Mouse (Mus musculus) T-helper 17 cell (primary cell): ENCODE data around the gene Arhgef12.
"Not testable (repeated sequence)": the region's sequence is repeated elsewhere in the genome, so short reads cannot be mapped to it uniquely, and the experiment has no call there.

Experiments used
- in situ Hi-C, 2 experiments: fragments of 300-600 bp; cut with MboI, MseI; formaldehyde crosslinking; loops; 1 replicate in 1 of 2; 2 replicates in 1 of 2; pipeline ENCODE4 v1.15.1; 2025; ENCODE audit warnings: high pct_unique_total_duplicates in 2 of 2

Gene Arhgef12

GRCm38 (mm10) chr9:43003017-43003416 is 104.0 kb downstream of the Arhgef12 start:
- in situ Hi-C loops, result loop anchor here in 1 of 2 experiments (10.0 kb wide), 1 partner anchor 212 kb away; the partner anchor contains the start of gene Pou2f3

- in situ Hi-C loops, result loop anchor here in 1 of 2 experiments (10.0 kb wide), 1 partner anchor 214 kb away; the partner anchor contains the start of gene Pou2f3
Observed at GRCm38 (mm10) chr9:43000595-43001250, 106.3 kb downstream of the Arhgef12 start.

- in situ Hi-C loops, result loop anchor here in 1 of 2 experiments (10.0 kb wide), 1 partner anchor 215 kb away; the partner anchor contains the start of gene Pou2f3
Observed at GRCm38 (mm10) chr9:43000070-43000469, 107.0 kb downstream of the Arhgef12 start.

GRCm38 (mm10) chr9:42997526-42997925 is 109.5 kb downstream of the Arhgef12 start:
- in situ Hi-C loops, result loop anchor here in 1 of 2 experiments (5.0 kb wide), 1 partner anchor 285 kb away; no protein-coding TSS in a partner anchor

GRCm38 (mm10) chr9:42995298-42995697 is 111.7 kb downstream of the Arhgef12 start:
- in situ Hi-C loops, result loop anchor here in 1 of 2 experiments (5.0 kb wide), 1 partner anchor 287 kb away; no protein-coding TSS in a partner anchor

GRCm38 (mm10) chr9:42994708-42995107 is 112.3 kb downstream of the Arhgef12 start:
- in situ Hi-C loops, result loop anchor here in 1 of 2 experiments (5.0 kb wide), 1 partner anchor 288 kb away; no protein-coding TSS in a partner anchor

GRCm38 (mm10) chr9:42993659-42994058 is 113.4 kb downstream of the Arhgef12 start:
- in situ Hi-C loops, result no loop called here

GRCm38 (mm10) chr9:42987988-42988387 is 119.1 kb downstream of the Arhgef12 start:
- in situ Hi-C loops, result no loop called here

- in situ Hi-C loops, result no loop called here
Observed at GRCm38 (mm10) chr9:42968894-42969521, 138.0 kb downstream of the Arhgef12 start.

GRCm38 (mm10) chr9:42967731-42968130 is 139.3 kb downstream of the Arhgef12 start:
- in situ Hi-C loops, result no loop called here

- in situ Hi-C loops, result not testable (repeated sequence)
Observed at GRCm38 (mm10) chr9:42964809-42965208, 142.2 kb downstream of the Arhgef12 start.

GRCm38 (mm10) chr9:42964366-42964765 is 142.7 kb downstream of the Arhgef12 start:
- in situ Hi-C loops, result no loop called here

GRCm38 (mm10) chr9:42962506-42962905 is 144.5 kb downstream of the Arhgef12 start:
- in situ Hi-C loops, result no loop called here

- in situ Hi-C loops, result no loop called here
Observed at GRCm38 (mm10) chr9:42958401-42958800, 148.6 kb downstream of the Arhgef12 start.

- in situ Hi-C loops, result loop anchor here (10.0 to 25.0 kb wide), 4 partner anchors 261 to 954 kb away; no protein-coding TSS in a partner anchor
Observed at GRCm38 (mm10) chr9:42948381-42948780, 158.7 kb downstream of the Arhgef12 start.

- in situ Hi-C loops, result loop anchor here (10.0 to 25.0 kb wide), 4 partner anchors 258 to 950 kb away; no protein-coding TSS in a partner anchor
Observed at GRCm38 (mm10) chr9:42945174-42945573, 161.9 kb downstream of the Arhgef12 start.

- in situ Hi-C loops, result loop anchor here (5.0 to 25.0 kb wide), 6 partner anchors 157 to 950 kb away; no protein-coding TSS in a partner anchor
Observed at GRCm38 (mm10) chr9:42944536-42945006, 162.5 kb downstream of the Arhgef12 start.

- in situ Hi-C loops, result loop anchor here (5.0 to 25.0 kb wide), 6 partner anchors 157 to 949 kb away; no protein-coding TSS in a partner anchor
Observed at GRCm38 (mm10) chr9:42943781-42944535, 163.1 kb downstream of the Arhgef12 start, which contains the start of gene Grik4. Gene Grik4 (minus strand): TSS chr9:42944493.

GRCm38 (mm10) chr9:42943057-42943529 is 163.9 kb downstream of the Arhgef12 start:
- in situ Hi-C loops, result loop anchor here (5.0 to 25.0 kb wide), 6 partner anchors 156 to 948 kb away; no protein-coding TSS in a partner anchor

GRCm38 (mm10) chr9:42942148-42942547 is 164.9 kb downstream of the Arhgef12 start:
- in situ Hi-C loops, result loop anchor here (5.0 to 25.0 kb wide), 6 partner anchors 155 to 947 kb away; no protein-coding TSS in a partner anchor

- in situ Hi-C loops, result loop anchor here in 1 of 2 experiments (25.0 kb wide), 2 partner anchors 245 to 570 kb away; no protein-coding TSS in a partner anchor
Observed at GRCm38 (mm10) chr9:42932146-42932545, 174.9 kb downstream of the Arhgef12 start.
